Mouse (Mus musculus) E14TG2a.4 (cell line): ENCODE results near the gene H1fnt.
A peak's percentile ranks its signal among the peaks of the same experiment; 100 is the strongest.

Experiments used
- H3K27me3 ChIP-seq: 2 replicates; pipeline ENCODE4 v1.6.1; 2014; ENCODE audit warnings: low read length, control low read depth; ENCODE audit not compliant: insufficient read depth
- H3K36me3 ChIP-seq: 2 replicates; pipeline ENCODE4 v1.6.1; 2014; ENCODE audit warnings: low read length, control low read depth; ENCODE audit not compliant: insufficient read depth
- H3K4me1 ChIP-seq: replicated peaks from 2 replicates; pipeline ENCODE4 v1.6.1; 2014; ENCODE audit warnings: low read depth, low read length, control low read depth
- H3K4me3 ChIP-seq: replicated peaks from 2 replicates; pipeline ENCODE4 v1.5.1; 2014; ENCODE audit warnings: mild to moderate bottlenecking, low read length
- H3K9me3 ChIP-seq: 2 replicates; pipeline ENCODE4 v1.6.1; 2014; ENCODE audit warnings: low read length, control low read depth
- CTCF ChIP-seq: conservative IDR thresholded peaks from 2 replicates; pipeline ENCODE4 v1.5.1; 2014; ENCODE audit warnings: low read length
- NANOG ChIP-seq: IDR thresholded peaks from 2 replicates; pipeline ENCODE4 v1.6.1; 2014; ENCODE audit warnings: borderline replicate concordance, low read length, mixed read lengths
- POU5F1 ChIP-seq: IDR thresholded peaks from 2 replicates; pipeline ENCODE4 v1.6.1; 2014; ENCODE audit warnings: low read length, borderline replicate concordance

The H1fnt gene

GRCm38 (mm10) chr15:98257193-98257592, at the start of gene H1fnt:
TSS of gene H1fnt (minus strand) at chr15:98257293.
- Histone ChIP-seq H3K36me3 (no peaks in the 10 kb centered on the region), H3K4me3 (peak within 1 kb of the TSS; percentile 54), H3K9me3 (peaks cover 12% of the 10 kb centered on the region), H3K27me3 (peaks cover 6% of the 10 kb centered on the region; the same call in 1 of the 2 replicates), H3K4me1 (no peaks in the 10 kb centered on the region; the same call in 1 of the 2 replicates)
- TF ChIP-seq POU5F1: no peak

GRCm38 (mm10) chr15:98295628-98296551, 38.8 kb upstream of the H1fnt start, which contains the start of gene Zfp641:
TSS of gene Zfp641 (minus strand) at chr15:98296161.
- H3K4me1 ChIP-seq: peaks cover 2% of the 10 kb centered on the region; the same call in 1 of the 2 replicates
- H3K4me3 ChIP-seq: peak within 1 kb of the TSS; percentile 79
- H3K36me3 ChIP-seq: no peaks in the 10 kb centered on the region
- H3K27me3 ChIP-seq: peaks cover 37% of the 10 kb centered on the region
- no peak for TF ChIP-seq CTCF
- TF ChIP-seq POU5F1: no peak
- no peak for TF ChIP-seq NANOG
- H3K9me3 ChIP-seq: no peaks in the 10 kb centered on the region

- no peak overlapping the region for H3K4me3 ChIP-seq
- no peaks in the 10 kb centered on the region for H3K36me3 ChIP-seq
- H3K4me1 ChIP-seq: peaks cover 2% of the 10 kb centered on the region; the same call in 1 of the 2 replicates
- peaks cover 40% of the 10 kb centered on the region for H3K27me3 ChIP-seq
- TF ChIP-seq POU5F1: no peak
- no peak for TF ChIP-seq NANOG
- no peak for TF ChIP-seq CTCF
- H3K9me3 ChIP-seq: no peaks in the 10 kb centered on the region
Measured at GRCm38 (mm10) chr15:98293651-98294050, 36.6 kb upstream of the H1fnt start.

- TF ChIP-seq POU5F1: no peak
- no peak for TF ChIP-seq NANOG
- TF ChIP-seq CTCF: no peak
- Histone ChIP-seq H3K9me3 (no peaks in the 10 kb centered on the region), H3K4me3 (no peak overlapping the region), H3K4me1 (peaks cover 14% of the 10 kb centered on the region), H3K36me3 (no peaks in the 10 kb centered on the region), H3K27me3 (0 out of 2 replicates have a peak, but pooled peaks cover 18% of the 10 kb centered on the region)
Measured at GRCm38 (mm10) chr15:98288566-98288965, 31.5 kb upstream of the H1fnt start.

- H3K4me3 ChIP-seq: no peak overlapping the region
- H3K4me1 ChIP-seq: peaks cover 14% of the 10 kb centered on the region
- no peaks in the 10 kb centered on the region for H3K36me3 ChIP-seq
- TF ChIP-seq CTCF: no peak
- H3K27me3 ChIP-seq: 0 out of 2 replicates have a peak, but pooled peaks cover 12% of the 10 kb centered on the region
- H3K9me3 ChIP-seq: no peaks in the 10 kb centered on the region
Measured at GRCm38 (mm10) chr15:98286418-98286817, 29.3 kb upstream of the H1fnt start.

- H3K4me3 ChIP-seq: no peak overlapping the region
- H3K9me3 ChIP-seq: peaks cover 12% of the 10 kb centered on the region
Measured at GRCm38 (mm10) chr15:98257776-98258175, 683 bp upstream of the H1fnt start.

GRCm38 (mm10) chr15:98256271-98256670, 822 bp downstream of the H1fnt start:
- no peak overlapping the region for H3K4me3 ChIP-seq
- no peaks in the 10 kb centered on the region; the same call in 1 of the 2 replicates for H3K4me1 ChIP-seq
- no peaks in the 10 kb centered on the region for H3K36me3 ChIP-seq
- H3K9me3 ChIP-seq: peaks cover 12% of the 10 kb centered on the region
- no peak for TF ChIP-seq NANOG
- TF ChIP-seq CTCF: no peak
- TF ChIP-seq POU5F1: no peak
- H3K27me3 ChIP-seq: peaks cover 6% of the 10 kb centered on the region; the same call in 1 of the 2 replicates

More at GRCm38 (mm10) chr15:98257776-98258175, 683 bp upstream of the H1fnt start:
- no peaks in the 10 kb centered on the region for H3K36me3 ChIP-seq
- TF ChIP-seq POU5F1: no peak
- TF ChIP-seq CTCF: no peak
- TF ChIP-seq NANOG: no peak
- peaks cover 6% of the 10 kb centered on the region; the same call in 1 of the 2 replicates for H3K27me3 ChIP-seq
- no peaks in the 10 kb centered on the region; the same call in 1 of the 2 replicates for H3K4me1 ChIP-seq

GRCm38 (mm10) chr15:98235442-98235841, 21.7 kb downstream of the H1fnt start:
- TF ChIP-seq NANOG: no peak
- no peak for TF ChIP-seq POU5F1
- no peak for TF ChIP-seq CTCF
- Histone ChIP-seq H3K36me3 (no peaks in the 10 kb centered on the region), H3K9me3 (no peaks in the 10 kb centered on the region), H3K4me1 (no peaks in the 10 kb centered on the region), H3K4me3 (no peak overlapping the region), H3K27me3 (no peaks in the 10 kb centered on the region)
